Mouse (Mus musculus): ENCODE measurements around the gene Mmel1. TPM values are rescaled to one million over a fixed set of nuclear protein-coding genes. Genes with fewer than 3 reads are reported as not detected.

Mmel1 gene
- polyA plus RNA-seq, 1 experiment, result 0.10 TPM

- 22% methylated on average over 2 of the region's 2 CpGs for WGBS
- Histone ChIP-seq H3K4me1 (ENCODE audit: control insufficient read depth, insufficient read depth, insufficient read length, low read length) (peaks cover 14% of the 10 kb centered on the region; the same call in 1 of the 2 replicates), H3K27ac (ENCODE audit: insufficient read depth, low read depth, low read length) (no peak overlapping the region), H3K27me3 (ENCODE audit: control insufficient read depth, insufficient read depth, low read length) (0 out of 2 replicates have a peak, but pooled peaks cover 8% of the 10 kb centered on the region), H3K36me3 (ENCODE audit: control insufficient read depth, insufficient read depth, low read length) (no peaks in the 10 kb centered on the region), H3K4me3 (ENCODE audit: low read depth, low read length) (no peak overlapping the region)
- TF ChIP-seq POLR2A (IDR thresholded peaks at IDR 0.05; ENCODE audit: low read depth, low read length), result no peak
- TF ChIP-seq CTCF (IDR thresholded peaks at IDR 0.05; ENCODE audit: extremely low read depth, insufficient read length, insufficient replicate concordance, low read depth, low read length), result peak; percentile 98; the same call in 1 of the 2 replicates
Observed at GRCm38 (mm10) chr4:154944121-154944590, 74.8 kb downstream of the Mmel1 start.

Other genes with a start within 250 kb of the Mmel1 start
- 4.9 and 15.5 TPM in 2 replicates for gene Prdm16, start 232.7 kb upstream of the Mmel1 start, polyA plus RNA-seq (2012; rRNA removed)
- not detected in 2 replicates for gene Actrt2, start 201.7 kb upstream of the Mmel1 start, polyA plus RNA-seq (2012; rRNA removed)
- 0.06 TPM in 1 of 2 replicates, not detected in the other for gene Ttc34, start 32.1 kb upstream of the Mmel1 start, polyA plus RNA-seq (2012; rRNA removed)
- gene Fam213b, start 29.6 kb downstream of the Mmel1 start, polyA plus RNA-seq (2012; rRNA removed), result 78.7 and 197 TPM in 2 replicates
- gene Tnfrsf14, start 59.0 kb downstream of the Mmel1 start, polyA plus RNA-seq (2012; rRNA removed), result 66.3 and 177 TPM in 2 replicates
- gene Hes5, start 91.3 kb downstream of the Mmel1 start, polyA plus RNA-seq (2012; rRNA removed), result 0.17 and 0.47 TPM in 2 replicates
- 28.1 and 36.1 TPM in 2 replicates for gene Pank4, start 94.5 kb downstream of the Mmel1 start, polyA plus RNA-seq (2012; rRNA removed)
- 17.8 and 28.1 TPM in 2 replicates for gene Plch2, start 187.2 kb downstream of the Mmel1 start, polyA plus RNA-seq (2012; rRNA removed)
- gene Pex10, start 197.4 kb downstream of the Mmel1 start, polyA plus RNA-seq (2012; rRNA removed), result 7.8 and 15.2 TPM in 2 replicates
- 53.2 and 91.9 TPM in 2 replicates for gene Rer1, start 216.8 kb downstream of the Mmel1 start, polyA plus RNA-seq (2012; rRNA removed)
- 1.7 and 3.1 TPM in 2 replicates for gene Morn1, start 217.0 kb downstream of the Mmel1 start, polyA plus RNA-seq (2012; rRNA removed)

All from small intestine, adult 2 months (tissue).